Mouse (Mus musculus) frontal cortex, postnatal 14 days (tissue): Measurements from ENCODE around the gene Cln5.

Experiments
- DNase-seq, 2 experiments: peaks; one replicate each; pipeline ENCODE4 v3.0.0; 2022; ENCODE audit warnings: low spot score in 2 of 2

The Cln5 gene

DNA sequence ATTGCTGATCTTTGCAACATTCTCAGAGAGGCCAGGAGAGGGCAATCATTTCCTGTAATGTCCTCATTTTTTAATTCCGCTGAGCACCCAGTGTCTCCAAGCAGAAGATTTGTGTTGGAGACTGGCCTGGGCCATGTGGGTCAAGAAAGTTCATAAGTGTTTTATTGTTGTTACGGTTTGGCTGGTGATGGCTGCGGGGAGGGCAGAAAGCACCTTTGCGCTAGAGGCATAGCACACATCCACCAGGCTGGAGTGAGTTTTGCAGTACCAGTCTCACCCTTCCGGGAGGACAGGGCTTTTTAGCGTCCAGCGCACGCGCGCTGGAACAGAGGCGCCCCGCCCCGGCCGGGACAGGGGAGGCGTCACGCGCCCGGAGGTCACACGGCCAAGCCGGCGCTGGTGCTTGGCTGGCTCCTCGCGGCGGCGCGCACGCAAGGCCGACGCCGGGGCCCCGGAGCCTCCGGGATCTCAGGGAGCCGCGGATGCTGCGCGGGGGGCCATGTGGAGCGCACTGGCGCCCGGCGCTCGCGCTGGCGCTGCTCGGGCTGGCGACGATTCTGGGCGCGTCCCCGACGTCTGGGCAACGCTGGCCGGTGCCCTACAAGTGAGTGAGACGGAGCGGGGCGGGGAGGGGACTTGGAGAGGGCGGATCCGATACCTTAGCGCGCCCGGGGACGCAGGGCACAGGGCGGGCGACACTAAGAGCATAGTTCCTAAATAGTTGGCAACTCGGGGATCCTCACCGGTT lies at the start of gene Cln5:
TSS of gene Cln5 (plus strand) at position 353 of the 748 bp plus-strand sequence.
- DNase-seq = peak; percentile 77 to 83

GRCm38 (mm10) chr14:103029203-103029602 lies 40.8 kb upstream of the Cln5 start:
- DNase-seq = no peak

- no peak for DNase-seq
Observed at GRCm38 (mm10) chr14:103033271-103033823, 36.7 kb upstream of the Cln5 start.

DNA sequence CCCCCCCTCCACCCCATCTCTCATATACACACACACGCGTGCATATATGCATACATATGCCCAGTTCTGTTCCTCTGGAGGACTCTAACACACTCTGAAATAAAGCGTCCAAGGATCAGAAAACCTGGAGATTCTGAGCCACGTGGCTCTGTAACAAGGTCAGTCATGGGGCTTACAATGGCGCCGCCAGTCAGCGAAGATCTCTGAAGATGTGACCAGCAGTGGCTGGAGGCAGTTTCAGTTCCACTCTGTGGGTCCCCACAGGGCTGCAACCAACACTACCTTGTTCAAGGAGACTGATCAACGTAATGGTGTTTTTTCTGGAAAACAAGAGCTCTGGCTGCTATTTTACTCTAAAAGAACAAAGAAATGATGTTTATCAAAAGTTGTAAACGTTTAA lies 35.9 kb upstream of the Cln5 start:
- DNase-seq = no peak

DNA sequence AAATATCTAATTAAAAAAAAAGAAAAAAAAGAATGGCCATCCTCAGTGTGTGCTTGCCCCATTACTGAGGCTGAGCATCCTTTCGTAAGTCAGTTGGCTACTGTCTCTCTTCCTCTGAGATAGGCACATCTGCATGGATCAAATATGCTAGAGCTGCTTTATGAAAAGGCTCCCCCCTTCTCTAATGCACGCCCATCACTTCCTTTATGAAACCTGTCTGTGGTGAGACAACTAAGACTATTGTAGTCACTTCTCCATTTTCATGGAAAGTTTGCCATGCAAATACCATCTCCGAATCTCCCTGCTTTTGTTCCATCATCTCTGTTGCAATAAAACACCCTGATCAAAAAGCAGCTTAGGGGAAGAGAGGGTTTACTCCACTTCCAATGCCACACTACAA lies 33.0 kb upstream of the Cln5 start:
- no peak for DNase-seq

DNA sequence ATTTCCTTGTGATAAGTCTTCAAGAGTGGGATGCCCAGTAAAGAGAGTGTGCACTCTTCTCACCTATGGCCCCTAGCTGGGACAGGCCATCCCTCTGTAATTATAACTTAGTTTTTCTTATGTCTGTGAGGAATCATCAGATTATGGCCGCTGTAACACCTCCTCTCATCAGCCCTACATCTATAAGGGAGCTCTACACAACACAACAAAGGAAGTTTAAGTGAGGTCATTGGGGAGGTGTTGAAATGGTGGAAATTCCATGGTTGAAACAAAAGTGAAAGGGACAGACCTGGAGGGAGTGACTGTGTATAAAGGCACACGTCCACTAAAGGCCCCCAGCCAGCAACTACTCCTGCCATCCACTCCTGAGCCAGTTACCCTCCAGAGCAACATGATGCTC lies 23.3 kb upstream of the Cln5 start, which contains the start of gene Acod1:
TSS of gene Acod1 (plus strand) at position 301 of the 400 bp plus-strand sequence.
- no peak for DNase-seq

- DNase-seq = no peak
Observed at GRCm38 (mm10) chr14:103048292-103049086, 21.5 kb upstream of the Cln5 start.

DNA sequence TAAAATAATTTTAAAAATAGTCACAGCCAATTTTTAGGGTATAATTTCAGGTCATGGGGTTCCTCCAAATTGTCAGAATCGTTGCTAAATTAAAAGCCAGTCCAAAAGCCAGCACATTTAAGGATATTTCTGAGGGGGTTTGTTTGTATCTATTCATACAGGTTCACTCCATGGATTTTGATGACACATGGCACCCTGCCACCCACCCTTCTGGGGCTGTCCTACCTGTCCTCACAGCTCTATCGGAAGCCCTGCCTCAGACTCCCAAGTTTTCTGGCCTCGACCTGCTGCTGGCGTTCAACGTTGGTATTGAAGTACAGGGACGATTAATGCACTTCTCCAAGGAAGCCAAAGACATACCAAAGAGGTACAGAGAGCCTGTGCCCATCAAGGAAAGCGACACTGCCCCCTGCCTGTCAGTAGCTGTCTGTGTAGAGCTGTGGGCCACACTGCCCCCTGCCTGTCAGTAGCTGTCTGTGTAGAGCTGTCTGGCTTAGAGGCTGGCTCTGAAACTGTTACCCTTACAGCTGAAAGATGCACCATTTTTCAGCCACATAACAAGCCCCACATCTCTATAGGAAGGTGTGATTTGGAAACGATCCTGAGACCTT lies 18.8 kb upstream of the Cln5 start:
- DNase-seq = peak; percentile 34 to 65

GRCm38 (mm10) chr14:103054731-103055130 lies 15.3 kb upstream of the Cln5 start:
- no peak for DNase-seq

- no peak for DNase-seq
Observed at GRCm38 (mm10) chr14:103056601-103057000, 13.4 kb upstream of the Cln5 start.

DNA sequence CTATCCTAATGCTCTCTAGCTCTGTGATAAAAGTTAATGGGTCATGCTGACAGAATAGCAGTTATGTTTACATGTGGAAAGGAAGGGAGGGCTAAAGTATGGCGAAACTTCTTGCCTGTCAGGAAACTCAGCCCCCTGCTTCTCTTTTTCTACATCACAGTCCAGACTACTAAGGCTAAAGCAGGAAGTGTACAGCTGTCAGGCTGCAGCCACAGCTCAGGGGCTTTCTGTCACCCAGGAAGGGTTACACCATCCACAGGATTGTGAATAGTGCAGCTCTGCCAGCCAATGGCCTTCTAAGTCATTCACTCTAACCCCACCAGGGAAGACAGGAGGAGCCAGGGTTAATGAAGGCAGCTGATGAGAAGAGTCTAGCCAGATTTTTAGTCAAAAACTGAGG lies 11.0 kb upstream of the Cln5 start:
- DNase-seq = no peak

- DNase-seq = no peak
Observed at GRCm38 (mm10) chr14:103059495-103059894, 10.5 kb upstream of the Cln5 start.

GRCm38 (mm10) chr14:103065294-103066167 lies 4.5 kb upstream of the Cln5 start:
- DNase-seq = peak; percentile 36 to 76

GRCm38 (mm10) chr14:103069465-103069863 lies 552 bp upstream of the Cln5 start:
- no peak for DNase-seq

- DNase-seq = no peak
Observed at GRCm38 (mm10) chr14:103070790-103071189, 774 bp downstream of the Cln5 start.

GRCm38 (mm10) chr14:103071471-103071870 lies 1.5 kb downstream of the Cln5 start:
- no peak for DNase-seq

GRCm38 (mm10) chr14:103072731-103073130 lies 2.7 kb downstream of the Cln5 start:
- DNase-seq = no peak

DNA sequence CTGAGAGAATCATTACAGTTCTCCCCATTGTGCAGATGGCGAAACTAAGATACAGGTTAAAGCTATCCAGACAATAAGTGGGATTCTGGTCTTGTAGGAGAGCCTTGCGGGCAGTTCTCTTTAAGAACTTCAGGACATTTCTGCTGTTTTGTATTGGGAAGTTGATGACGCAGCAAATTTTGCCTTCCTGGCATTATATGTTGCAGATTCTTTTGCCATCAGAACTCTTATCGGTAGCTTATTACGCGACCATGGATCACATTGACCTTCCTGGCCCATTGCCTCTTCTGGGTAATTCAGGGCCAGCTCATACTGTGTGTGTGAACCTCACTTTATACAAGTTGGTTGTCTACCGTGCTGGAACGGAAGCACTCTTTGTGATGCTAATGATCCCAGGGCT lies 3.8 kb downstream of the Cln5 start:
- no peak for DNase-seq

DNA sequence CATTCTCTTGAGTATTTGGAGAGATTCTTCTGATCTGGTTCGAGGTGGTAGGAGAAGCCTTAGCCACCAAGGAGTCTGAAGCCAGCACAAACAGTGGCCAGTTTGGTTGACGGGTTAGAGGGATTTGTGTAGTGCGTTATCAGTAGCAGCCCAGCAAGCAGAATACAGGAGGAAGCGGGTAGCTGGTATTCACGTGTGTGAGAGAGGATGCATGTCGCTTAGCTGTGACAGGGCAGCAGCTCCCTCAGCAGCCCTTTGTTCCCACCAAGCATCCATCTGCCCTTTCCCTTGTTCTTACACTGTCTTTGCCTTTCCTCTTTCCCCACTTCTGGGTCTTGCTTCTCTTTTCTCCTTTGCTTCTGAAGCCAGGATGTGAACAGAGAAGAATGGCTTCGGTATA lies 5.2 kb downstream of the Cln5 start:
- no peak for DNase-seq

- DNase-seq = no peak
Observed at GRCm38 (mm10) chr14:103077272-103078005, 7.4 kb downstream of the Cln5 start.
